Mouse (Mus musculus) liver, adult 2 months (tissue): ENCODE measurements at regions not wholly inside any gene's neighbourhood (a gene's known extent, or its start where the extent isn't known, plus 50 kb on each side); places are given as distances from the start of the nearest gene placed in this dataset.

Source experiments
- CTCF ChIP-seq: fragments of 200-500 bp; IDR thresholded peaks from 2 replicates; pipeline ENCODE4 v1.5.1; 2011; ENCODE audit warnings: low read depth, low read length, control low read depth
- POLR2A ChIP-seq: fragments of 200-500 bp; IDR thresholded peaks from 2 replicates; pipeline ENCODE4 v1.6.1; 2011; ENCODE audit warnings: low read length, control low read depth; ENCODE audit not compliant: insufficient read depth; ENCODE audit errors: extremely low read depth

DNA sequence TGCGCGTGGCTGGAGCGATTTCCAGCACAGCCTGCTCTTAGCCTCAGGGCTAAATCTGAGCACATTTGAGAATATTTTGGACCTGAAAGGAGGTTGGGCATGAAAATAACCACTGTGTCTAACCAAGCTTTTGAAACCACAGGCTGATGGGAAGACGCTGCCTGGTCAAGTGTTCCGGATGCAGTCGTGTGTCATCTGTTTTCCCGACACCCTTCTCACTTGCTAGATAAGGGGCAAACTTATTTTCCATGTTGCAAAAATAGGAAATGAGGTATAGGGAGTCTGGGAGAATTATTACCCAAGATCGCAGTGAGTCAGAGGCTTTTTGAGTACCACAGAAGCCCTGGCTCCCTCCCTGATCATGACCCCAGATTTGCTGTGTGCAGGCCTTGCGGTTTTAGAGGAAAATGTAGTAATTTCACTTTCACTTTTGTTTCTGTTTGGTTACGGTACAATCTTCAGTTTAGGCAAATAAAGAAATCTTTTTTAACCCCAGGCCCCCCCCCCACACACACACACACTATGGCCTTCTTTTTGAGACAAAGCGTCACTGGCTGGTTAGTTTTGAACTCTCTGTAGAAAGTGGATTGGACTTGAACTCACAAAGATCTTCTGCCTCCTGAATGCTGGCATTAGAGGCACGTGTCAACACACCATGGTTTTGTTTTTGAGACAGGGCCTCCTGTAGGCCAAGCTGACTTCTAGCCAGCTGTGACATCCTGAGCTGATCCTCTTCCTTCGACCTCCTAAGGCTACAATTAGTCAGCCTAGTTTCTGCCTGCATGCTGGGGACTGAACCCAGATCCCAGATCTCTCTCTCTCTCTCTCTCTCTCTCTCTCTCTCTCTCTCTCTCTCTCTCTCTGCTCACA lies 60.7 kb downstream of the Zfp281 start:
- no peak for TF ChIP-seq CTCF
- no peak for TF ChIP-seq POLR2A
